Mouse (Mus musculus) embryonic facial prominence, embryonic 10.5 days (tissue): ENCODE data around the gene Pik3cd. TPM values are rescaled to one million over a fixed set of nuclear protein-coding genes. Genes with fewer than 3 reads are reported as not detected.

Experiments
- DNase-seq: peaks from one replicate; pipeline ENCODE4 v3.0.0-alpha.2; 2017; ENCODE audit warnings: low spot score
- H3K27ac ChIP-seq: fragments of 300-500 bp; sonication (generic); replicated peaks from 2 replicates; pipeline ENCODE4 v1.5.1; 2016; ENCODE audit warnings: mild to moderate bottlenecking
- H3K27me3 ChIP-seq: fragments of 300-500 bp; sonication (generic); replicated peaks from 2 replicates; pipeline ENCODE4 v1.6.1; 2016; ENCODE audit warnings: low read depth, mild to moderate bottlenecking; ENCODE audit not compliant: poor library complexity, severe bottlenecking
- H3K36me3 ChIP-seq: fragments of 300-500 bp; sonication (generic); replicated peaks from 2 replicates; pipeline ENCODE4 v1.6.1; 2016; ENCODE audit warnings: mild to moderate bottlenecking, moderate library complexity
- H3K4me1 ChIP-seq: fragments of 300-500 bp; sonication (generic); 2 replicates; pipeline ENCODE4 v1.6.1; 2016
- H3K4me3 ChIP-seq: fragments of 300-500 bp; sonication (generic); 2 replicates; pipeline ENCODE4 v1.5.1; 2016; ENCODE audit warnings: mild to moderate bottlenecking, moderate library complexity
- H3K9me3 ChIP-seq: fragments of 300-500 bp; sonication (generic); 2 replicates; pipeline ENCODE4 v1.6.1; 2016; ENCODE audit warnings: mild to moderate bottlenecking
- WGBS: fragments of 180-500 bp; shearing (Covaris S2); methylation state at CpG from one replicate; pipeline ENCODE4 v1.1.7; 2016; 5-methylcytosine and 5-hydroxymethylcytosine counted together
- polyA plus RNA-seq: library from polyadenylated mRNA; unstranded; fragments of >200 nt; fragmentation: Nextera tagmentation; extraction: Ambion mirVana; gene quantifications from 2 replicates; pipeline ENCODE4 v1.2.1, GENCODE M21; 2016

Pik3cd gene
- polyA plus RNA-seq, 1 experiment from 2014 or later = 6.1 TPM

- peaks cover 17% of the 10 kb centered on the region; the same call in 1 of the 2 replicates for H3K4me1 ChIP-seq
- no peak overlapping the region for H3K4me3 ChIP-seq
- no peak for DNase-seq
- no peaks in the 10 kb centered on the region for H3K9me3 ChIP-seq
- 84% methylated on average over 24 of the region's 24 CpGs for WGBS
- H3K27me3 ChIP-seq = no peaks in the 10 kb centered on the region
- no peak overlapping the region for H3K27ac ChIP-seq
- peaks cover 100% of the 10 kb centered on the region for H3K36me3 ChIP-seq
Measured at GRCm38 (mm10) chr4:149722104-149723020, 20.0 kb upstream of the Pik3cd start.

GRCm38 (mm10) chr4:149721163-149721562, 18.8 kb upstream of the Pik3cd start:
- H3K4me1 ChIP-seq = peaks cover 13% of the 10 kb centered on the region; the same call in 1 of the 2 replicates
- WGBS = 91% methylated on average over 8 of the region's 8 CpGs
- no peaks in the 10 kb centered on the region for H3K9me3 ChIP-seq
- no peak for DNase-seq
- no peak overlapping the region for H3K4me3 ChIP-seq
- peaks cover 100% of the 10 kb centered on the region for H3K36me3 ChIP-seq
- no peak overlapping the region for H3K27ac ChIP-seq
- H3K27me3 ChIP-seq = no peaks in the 10 kb centered on the region

- Histone ChIP-seq H3K27me3 (no peaks in the 10 kb centered on the region), H3K9me3 (0 out of 2 replicates have a peak, but pooled peaks cover 3% of the 10 kb centered on the region), H3K36me3 (peaks cover 100% of the 10 kb centered on the region), H3K4me1 (peaks cover 10% of the 10 kb centered on the region; the same call in 1 of the 2 replicates), H3K27ac (no peak overlapping the region), H3K4me3 (no peak overlapping the region)
- peak; percentile 60 for DNase-seq
- WGBS = 82% methylated on average over 6 of the region's 6 CpGs
Measured at GRCm38 (mm10) chr4:149719686-149720085, 17.3 kb upstream of the Pik3cd start.

- H3K27ac ChIP-seq = no peak overlapping the region
- H3K4me1 ChIP-seq = peaks cover 22% of the 10 kb centered on the region
- H3K4me3 ChIP-seq = no peak overlapping the region
- no peaks in the 10 kb centered on the region for H3K27me3 ChIP-seq
- 0 out of 2 replicates have a peak, but pooled peaks cover 3% of the 10 kb centered on the region for H3K9me3 ChIP-seq
- H3K36me3 ChIP-seq = peaks cover 53% of the 10 kb centered on the region
- WGBS = 83% methylated on average over 3 of the region's 3 CpGs
- no peak for DNase-seq
Measured at GRCm38 (mm10) chr4:149714542-149714941, 12.2 kb upstream of the Pik3cd start.

- H3K4me3 ChIP-seq = no peak overlapping the region
- peaks cover 27% of the 10 kb centered on the region for H3K36me3 ChIP-seq
- H3K9me3 ChIP-seq = 0 out of 2 replicates have a peak, but pooled peaks cover 3% of the 10 kb centered on the region
- no peak overlapping the region for H3K27ac ChIP-seq
- H3K4me1 ChIP-seq = peaks cover 22% of the 10 kb centered on the region
- H3K27me3 ChIP-seq = no peaks in the 10 kb centered on the region
- peak; percentile 69 for DNase-seq
- whole genome bisulfite sequencing = 19% methylated on average over 7 of the region's 7 CpGs
Measured at GRCm38 (mm10) chr4:149711955-149712354, 9.6 kb upstream of the Pik3cd start.

- no peak for DNase-seq
- Histone ChIP-seq H3K4me1 (peaks cover 22% of the 10 kb centered on the region), H3K27ac (no peak overlapping the region), H3K9me3 (0 out of 2 replicates have a peak, but pooled peaks cover 3% of the 10 kb centered on the region), H3K4me3 (no peak overlapping the region), H3K27me3 (no peaks in the 10 kb centered on the region), H3K36me3 (peaks cover 22% of the 10 kb centered on the region)
- WGBS = 84% methylated on average over 5 of the region's 5 CpGs
Measured at GRCm38 (mm10) chr4:149711485-149711884, 9.1 kb upstream of the Pik3cd start.

- H3K4me3 ChIP-seq = no peak overlapping the region
- peak; percentile 53 for DNase-seq
- 20% methylated on average over 5 of the region's 5 CpGs for WGBS
- H3K4me1 ChIP-seq = peaks cover 22% of the 10 kb centered on the region
- H3K27ac ChIP-seq = no peak overlapping the region
- no peaks in the 10 kb centered on the region for H3K27me3 ChIP-seq
- peaks cover 12% of the 10 kb centered on the region for H3K36me3 ChIP-seq
- H3K9me3 ChIP-seq = 0 out of 2 replicates have a peak, but pooled peaks cover 3% of the 10 kb centered on the region
Measured at GRCm38 (mm10) chr4:149710510-149710909, 8.1 kb upstream of the Pik3cd start.

- Histone ChIP-seq H3K9me3 (no peaks in the 10 kb centered on the region), H3K4me1 (peaks cover 13% of the 10 kb centered on the region), H3K27ac (no peak overlapping the region), H3K36me3 (no peaks in the 10 kb centered on the region), H3K27me3 (peaks cover under 1% of the 10 kb centered on the region), H3K4me3 (no peak overlapping the region)
- 93% methylated on average over 8 of the region's 8 CpGs for WGBS
- DNase-seq = no peak
Measured at GRCm38 (mm10) chr4:149705941-149706340, 3.6 kb upstream of the Pik3cd start.

GRCm38 (mm10) chr4:149705298-149705697, 2.9 kb upstream of the Pik3cd start:
- Histone ChIP-seq H3K27ac (no peak overlapping the region), H3K36me3 (no peaks in the 10 kb centered on the region), H3K27me3 (peaks cover 7% of the 10 kb centered on the region), H3K4me1 (peaks cover 13% of the 10 kb centered on the region), H3K9me3 (no peaks in the 10 kb centered on the region), H3K4me3 (no peak overlapping the region)
- 72% methylated on average over 7 of the region's 7 CpGs for WGBS
- no peak for DNase-seq

GRCm38 (mm10) chr4:149701426-149702209, 753 bp downstream of the Pik3cd start:
- Histone ChIP-seq H3K4me1 (peaks cover 33% of the 10 kb centered on the region), H3K4me3 (no peak overlapping the region), H3K9me3 (no peaks in the 10 kb centered on the region), H3K36me3 (no peaks in the 10 kb centered on the region), H3K27me3 (peaks cover 44% of the 10 kb centered on the region), H3K27ac (no peak overlapping the region)
- peak; percentile 61 for DNase-seq
- WGBS = 63% methylated on average over 18 of the region's 18 CpGs

- peaks cover 58% of the 10 kb centered on the region for H3K27me3 ChIP-seq
- H3K36me3 ChIP-seq = no peaks in the 10 kb centered on the region
- DNase-seq = no peak
- no peak overlapping the region for H3K4me3 ChIP-seq
- H3K4me1 ChIP-seq = peaks cover 40% of the 10 kb centered on the region
- 89% methylated on average over 4 of the region's 4 CpGs for WGBS
- H3K9me3 ChIP-seq = no peaks in the 10 kb centered on the region
- no peak overlapping the region for H3K27ac ChIP-seq
Measured at GRCm38 (mm10) chr4:149699953-149700352, 2.4 kb downstream of the Pik3cd start.

GRCm38 (mm10) chr4:149698197-149698821, 4.1 kb downstream of the Pik3cd start:
- under 1% methylated on average over 35 of the region's 35 CpGs for WGBS
- Histone ChIP-seq H3K4me3 (peak overlapping the region; percentile 66), H3K9me3 (no peaks in the 10 kb centered on the region), H3K36me3 (no peaks in the 10 kb centered on the region), H3K4me1 (peaks cover 45% of the 10 kb centered on the region), H3K27ac (peak overlapping the region; percentile 72), H3K27me3 (peaks cover 58% of the 10 kb centered on the region)
- peak; percentile 78 for DNase-seq
